Mouse (Mus musculus) forebrain, embryonic 12.5 days (tissue): ENCODE data around the gene Arv1. TPM values are rescaled to one million over a fixed set of nuclear protein-coding genes. Genes with fewer than 3 reads are reported as not detected.

Source experiments
- ATAC-seq: fragments of 200-750 bp; cut with Nextera tagmentation; 2 replicates; pipeline ENCODE4 v1.8.0; 2017; ENCODE audit warnings: moderate TSS enrichment; ENCODE audit not compliant: low FRiP score
- H3K27ac ChIP-seq: fragments of 300-500 bp; sonication (generic); 2 replicates; pipeline ENCODE4 v1.5.1; 2016; ENCODE audit warnings: mild to moderate bottlenecking
- H3K27me3 ChIP-seq: fragments of 300-500 bp; sonication (generic); 2 replicates; pipeline ENCODE4 v1.6.1; 2016; ENCODE audit warnings: mild to moderate bottlenecking
- H3K36me3 ChIP-seq: fragments of 300-500 bp; sonication (generic); replicated peaks from 2 replicates; pipeline ENCODE4 v1.6.1; 2016; ENCODE audit warnings: mild to moderate bottlenecking
- H3K4me1 ChIP-seq: fragments of 300-500 bp; sonication (generic); 2 replicates; pipeline ENCODE4 v1.6.1; 2016
- H3K4me2 ChIP-seq: fragments of 300-500 bp; sonication (generic); 2 replicates; pipeline ENCODE4 v1.6.1; 2016; ENCODE audit warnings: mild to moderate bottlenecking, moderate library complexity
- H3K4me3 ChIP-seq: fragments of 300-500 bp; sonication (generic); replicated peaks from 2 replicates; pipeline ENCODE4 v1.5.1; 2016; ENCODE audit warnings: mild to moderate bottlenecking
- H3K9ac ChIP-seq: fragments of 300-500 bp; sonication (generic); 2 replicates; pipeline ENCODE4 v1.6.1; 2016; ENCODE audit warnings: mild to moderate bottlenecking
- H3K9me3 ChIP-seq: fragments of 300-500 bp; sonication (generic); 2 replicates; pipeline ENCODE4 v1.6.1; 2016
- WGBS: fragments of 180-500 bp; shearing (Covaris S2); methylation state at CpG from one replicate; pipeline ENCODE4 v1.1.7; 2016; 5-methylcytosine and 5-hydroxymethylcytosine counted together
- polyA plus RNA-seq: library from polyadenylated mRNA; unstranded; fragments of >200 nt; fragmentation: Nextera tagmentation; extraction: Ambion mirVana; gene quantifications from 2 replicates; pipeline ENCODE4 v1.2.1, GENCODE M21; 2016

Arv1 gene
- polyA plus RNA-seq, 1 experiment from 2014 or later, result 35.5 TPM

DNA sequence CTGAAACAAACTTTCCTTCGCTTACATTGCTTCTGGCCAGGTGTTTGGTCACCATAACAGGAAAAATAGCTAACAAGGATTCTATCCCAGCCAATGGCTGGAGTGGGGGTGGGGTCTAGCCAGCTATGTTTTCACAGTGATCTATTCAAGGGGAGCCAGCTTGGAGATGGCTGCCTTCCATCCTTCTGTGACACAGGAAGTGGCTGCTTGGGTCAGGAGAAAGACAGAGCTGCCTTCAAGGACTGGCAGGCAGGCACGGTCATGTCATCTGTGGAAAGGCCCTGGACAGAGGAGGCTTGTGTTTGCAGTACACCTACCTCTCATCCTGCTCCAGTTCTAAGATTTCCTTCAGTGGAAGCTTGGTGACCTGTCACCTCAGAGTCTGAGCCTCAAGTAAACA lies 50.5 kb downstream of the Arv1 start:
- no peak overlapping the region for H3K9ac ChIP-seq
- H3K4me1 ChIP-seq, result 0 out of 2 replicates have a peak, but pooled peaks cover 3% of the 10 kb centered on the region
- no peak overlapping the region for H3K4me3 ChIP-seq
- ATAC-seq, result no peak
- no peak overlapping the region for H3K27ac ChIP-seq
- H3K9me3 ChIP-seq, result no peaks in the 10 kb centered on the region
- peaks cover 30% of the 10 kb centered on the region for H3K27me3 ChIP-seq
- WGBS, result 72% methylated on average over 2 of the region's 2 CpGs
- H3K36me3 ChIP-seq, result no peaks in the 10 kb centered on the region
- no peak overlapping the region for H3K4me2 ChIP-seq

DNA sequence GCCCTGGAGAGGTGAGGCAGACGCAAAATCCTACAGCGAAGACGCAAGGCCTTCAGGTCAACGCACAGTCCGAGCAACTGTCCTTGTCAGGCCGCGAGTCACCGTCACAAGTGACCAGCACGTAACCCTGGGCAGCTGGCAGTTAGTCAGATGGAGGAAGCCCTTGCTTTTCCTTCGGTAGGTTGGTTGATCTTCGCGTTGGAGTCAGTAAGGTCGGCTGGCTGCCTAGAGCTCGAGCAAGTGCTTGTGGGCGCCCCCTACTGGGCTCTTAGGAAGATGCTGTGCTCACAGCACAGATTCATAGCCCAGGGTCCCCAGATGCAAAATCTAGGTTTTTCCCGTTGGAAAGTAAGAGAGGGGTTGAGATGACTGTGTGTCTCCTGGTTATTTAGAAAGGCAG lies 53.8 kb downstream of the Arv1 start:
- Histone ChIP-seq H3K9me3 (no peaks in the 10 kb centered on the region), H3K27ac (no peak overlapping the region), H3K27me3 (peaks cover 30% of the 10 kb centered on the region), H3K4me1 (peaks cover 9% of the 10 kb centered on the region), H3K4me2 (peak overlapping the region; percentile 37), H3K36me3 (no peaks in the 10 kb centered on the region), H3K4me3 (no peak overlapping the region), H3K9ac (no peak overlapping the region)
- no peak for ATAC-seq
- WGBS, result 13% methylated on average over 16 of the region's 16 CpGs

DNA sequence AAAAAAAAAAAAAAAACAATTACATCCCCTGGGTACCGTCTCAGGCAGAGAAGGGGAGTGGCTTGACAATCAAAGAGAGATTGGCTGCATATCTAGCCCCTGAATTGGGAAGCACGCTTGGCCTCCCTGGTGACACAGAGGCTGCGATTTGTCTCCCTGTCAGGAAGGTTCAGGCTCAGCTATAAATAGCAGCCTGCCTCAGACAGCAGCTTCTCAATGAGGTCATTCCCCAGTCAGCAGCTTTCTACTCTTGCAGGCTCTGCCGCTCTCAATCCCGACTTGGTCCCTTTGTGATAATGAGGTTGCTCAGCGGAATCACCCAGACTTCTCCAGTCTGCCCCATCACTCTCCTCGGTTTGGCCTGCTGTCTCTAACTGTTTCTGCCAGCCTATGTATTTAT lies 58.3 kb downstream of the Arv1 start:
- Histone ChIP-seq H3K4me1 (peaks cover 18% of the 10 kb centered on the region), H3K36me3 (no peaks in the 10 kb centered on the region), H3K27ac (peak overlapping the region; percentile 67), H3K9ac (no peak overlapping the region), H3K4me2 (no peak overlapping the region), H3K9me3 (no peaks in the 10 kb centered on the region), H3K4me3 (no peak overlapping the region), H3K27me3 (peaks cover 17% of the 10 kb centered on the region)
- 21% methylated on average over 7 of the region's 7 CpGs for WGBS
- ATAC-seq, result peak; percentile 72

DNA sequence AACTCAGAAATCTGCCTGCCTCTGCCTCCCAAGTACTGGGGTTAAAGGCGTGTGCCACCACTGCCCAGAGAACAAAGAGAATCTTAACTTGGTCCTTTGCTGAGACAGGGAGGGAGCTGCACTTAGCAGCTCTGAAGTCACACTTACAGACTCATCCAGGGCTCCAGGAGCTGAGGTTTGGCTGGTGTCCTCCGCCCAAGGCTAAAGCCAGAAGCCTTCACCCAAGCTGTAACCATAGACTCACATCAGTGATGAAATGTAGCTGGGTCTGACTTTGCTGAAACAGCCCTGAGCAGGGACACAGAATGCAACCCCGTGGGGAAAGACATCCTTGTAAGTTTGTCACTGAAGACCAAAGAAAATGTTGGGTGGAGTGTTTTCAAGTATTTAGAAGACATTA lies 60.5 kb downstream of the Arv1 start:
- Histone ChIP-seq H3K9me3 (no peaks in the 10 kb centered on the region), H3K4me2 (no peak overlapping the region), H3K4me3 (no peak overlapping the region), H3K4me1 (peaks cover 15% of the 10 kb centered on the region), H3K9ac (no peak overlapping the region), H3K27me3 (peaks cover 15% of the 10 kb centered on the region; the same call in 1 of the 2 replicates), H3K27ac (no peak overlapping the region), H3K36me3 (no peaks in the 10 kb centered on the region)
- ATAC-seq, result no peak
- 78% methylated on average over 3 of the region's 3 CpGs for WGBS

DNA sequence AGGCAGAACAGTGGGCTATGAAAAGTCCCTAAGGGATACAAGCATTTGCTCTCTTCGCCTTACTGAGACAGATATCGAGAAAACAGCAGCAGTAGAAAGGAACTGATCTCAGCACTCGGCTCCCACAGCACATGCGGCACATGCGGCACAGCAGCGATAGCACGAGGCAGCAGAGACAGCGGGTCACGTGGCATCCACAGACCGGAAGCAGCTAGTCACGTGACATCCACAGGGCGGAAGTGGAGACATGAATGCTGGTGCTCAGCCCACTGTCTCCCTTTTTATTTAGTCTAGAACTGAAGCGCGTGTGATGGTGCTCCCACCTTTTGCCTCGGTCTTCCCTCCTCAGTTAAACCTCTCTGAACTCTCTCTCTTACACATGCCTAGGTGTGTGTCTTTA lies 61.3 kb downstream of the Arv1 start:
- WGBS, result 90% methylated on average over 15 of the region's 15 CpGs
- H3K9me3 ChIP-seq, result no peaks in the 10 kb centered on the region
- H3K4me2 ChIP-seq, result no peak overlapping the region
- H3K27me3 ChIP-seq, result peaks cover 15% of the 10 kb centered on the region; the same call in 1 of the 2 replicates
- no peak for ATAC-seq
- no peak overlapping the region for H3K9ac ChIP-seq
- no peaks in the 10 kb centered on the region for H3K36me3 ChIP-seq
- H3K4me1 ChIP-seq, result peaks cover 15% of the 10 kb centered on the region
- H3K4me3 ChIP-seq, result no peak overlapping the region
- H3K27ac ChIP-seq, result no peak overlapping the region

Other genes starting within 250 kb of the Arv1 start
- gene Cog2, start 201.4 kb upstream of the Arv1 start, polyA plus RNA-seq, result 43.9 and 44.8 TPM in 2 replicates
- gene Agt, start 152.4 kb upstream of the Arv1 start, polyA plus RNA-seq, result not detected in 2 replicates
- gene Capn9, start 146.0 kb upstream of the Arv1 start, polyA plus RNA-seq, result 0.08 TPM in 1 of 2 replicates, not detected in the other
- gene 2310022B05Rik, start 58.8 kb upstream of the Arv1 start, polyA plus RNA-seq, result 22.8 and 23.1 TPM in 2 replicates
- gene Ttc13, start 156 bp upstream of the Arv1 start, polyA plus RNA-seq, result 56.8 and 57.3 TPM in 2 replicates
- gene Fam89a, start 29.7 kb downstream of the Arv1 start, polyA plus RNA-seq, result 0.79 and 0.97 TPM in 2 replicates
- gene Trim67, start 71.0 kb downstream of the Arv1 start, polyA plus RNA-seq, result 6.1 and 6.4 TPM in 2 replicates
- gene Gnpat, start 140.9 kb downstream of the Arv1 start, polyA plus RNA-seq, result 130 and 131 TPM in 2 replicates
- 53.8 and 55.3 TPM in 2 replicates for gene 2810004N23Rik, start 141.0 kb downstream of the Arv1 start, polyA plus RNA-seq
- gene Exoc8, start 175.6 kb downstream of the Arv1 start, polyA plus RNA-seq, result 15.0 and 15.3 TPM in 2 replicates
- 12.8 and 14.5 TPM in 2 replicates for gene Sprtn, start 175.7 kb downstream of the Arv1 start, polyA plus RNA-seq
- gene Egln1, start 227.2 kb downstream of the Arv1 start, polyA plus RNA-seq, result 19.5 and 20.0 TPM in 2 replicates